Mouse (Mus musculus) heart, embryonic 15.5 days (tissue): ENCODE measurements around the gene Ipcef1. TPM values are rescaled to one million over a fixed set of nuclear protein-coding genes. Genes with fewer than 3 reads are reported as not detected.
"Not testable (repeated sequence)": the region's sequence is repeated elsewhere in the genome, so short reads cannot be mapped to it uniquely, and the experiment has no call there.

Source experiments
- ATAC-seq: fragments of 200-750 bp; cut with Nextera tagmentation; replicated peaks from 2 replicates; pipeline ENCODE4 v1.8.0; 2017; ENCODE audit warnings: low read depth, moderate TSS enrichment; ENCODE audit not compliant: insufficient number of reproducible peaks, insufficient read depth, low FRiP score
- H3K27ac ChIP-seq: fragments of 300-500 bp; sonication (generic); 2 replicates; pipeline ENCODE4 v1.5.1; 2015; ENCODE audit warnings: mild to moderate bottlenecking, inconsistent platforms
- H3K27me3 ChIP-seq: fragments of 300-500 bp; sonication (generic); 2 replicates; pipeline ENCODE4 v1.6.1; 2015; ENCODE audit warnings: inconsistent platforms
- H3K36me3 ChIP-seq: fragments of 300-500 bp; sonication (generic); 2 replicates; pipeline ENCODE4 v1.6.1; 2015; ENCODE audit warnings: mild to moderate bottlenecking, inconsistent platforms
- H3K4me1 ChIP-seq: fragments of 300-500 bp; sonication (generic); replicated peaks from 2 replicates; pipeline ENCODE4 v1.6.1; 2015; ENCODE audit warnings: inconsistent platforms
- H3K4me2 ChIP-seq: fragments of 300-500 bp; sonication (generic); 2 replicates; pipeline ENCODE4 v1.6.1; 2015; ENCODE audit warnings: inconsistent platforms, mild to moderate bottlenecking, moderate library complexity
- H3K4me3 ChIP-seq: fragments of 300-500 bp; sonication (generic); 2 replicates; pipeline ENCODE4 v1.5.1; 2015; ENCODE audit warnings: mild to moderate bottlenecking, inconsistent platforms
- H3K9ac ChIP-seq: fragments of 300-500 bp; sonication (generic); 2 replicates; pipeline ENCODE4 v1.6.1; 2015; ENCODE audit warnings: mild to moderate bottlenecking, inconsistent platforms
- H3K9me3 ChIP-seq: fragments of 300-500 bp; sonication (generic); replicated peaks from 2 replicates; pipeline ENCODE4 v1.6.1; 2016; ENCODE audit warnings: inconsistent platforms
- WGBS: fragments of 180-500 bp; shearing (Covaris S2); methylation state at CpG from one replicate; pipeline ENCODE4 v1.1.7; 2015; ENCODE audit warnings: mixed read lengths; 5-methylcytosine and 5-hydroxymethylcytosine counted together
- polyA plus RNA-seq: library from polyadenylated mRNA; unstranded; fragments of >200 nt; fragmentation: Nextera tagmentation; extraction: Ambion mirVana; gene quantifications from 2 replicates; pipeline ENCODE4 v1.2.1, GENCODE M21; 2015

Ipcef1 gene
- polyA plus RNA-seq, 1 experiment from 2014 or later = 0.25 TPM

GRCm38 (mm10) chr10:6915991-6916390, 136.3 kb downstream of the Ipcef1 start:
- Histone ChIP-seq H3K36me3 (no peaks in the 10 kb centered on the region), H3K4me3 (no peak overlapping the region), H3K4me1 (no peaks in the 10 kb centered on the region), H3K9ac (no peak overlapping the region), H3K4me2 (no peak overlapping the region), H3K27me3 (no peaks in the 10 kb centered on the region), H3K9me3 (no peaks in the 10 kb centered on the region), H3K27ac (no peak overlapping the region)
- ATAC-seq = no peak
- 52% methylated on average over 1 of the region's 1 CpGs for WGBS

GRCm38 (mm10) chr10:6909763-6910162, 142.5 kb downstream of the Ipcef1 start:
- Histone ChIP-seq H3K9ac (no peak overlapping the region), H3K4me1 (no peaks in the 10 kb centered on the region), H3K9me3 (no peaks in the 10 kb centered on the region), H3K4me3 (no peak overlapping the region), H3K27ac (no peak overlapping the region), H3K27me3 (no peaks in the 10 kb centered on the region), H3K4me2 (no peak overlapping the region), H3K36me3 (no peaks in the 10 kb centered on the region)
- ATAC-seq = no peak
- WGBS = 34% methylated on average over 2 of the region's 2 CpGs

- no peak for ATAC-seq
- 77% methylated on average over 3 of the region's 3 CpGs for WGBS
- no peak overlapping the region for H3K9ac ChIP-seq
Observed at GRCm38 (mm10) chr10:6901819-6902393, 150.4 kb downstream of the Ipcef1 start.

GRCm38 (mm10) chr10:6900126-6900525, 152.2 kb downstream of the Ipcef1 start:
- no peaks in the 10 kb centered on the region for H3K4me1 ChIP-seq
- H3K9ac ChIP-seq = no peak overlapping the region
- WGBS = 87% methylated on average over 4 of the region's 4 CpGs
- no peaks in the 10 kb centered on the region for H3K9me3 ChIP-seq
- no peak overlapping the region for H3K27ac ChIP-seq
- no peaks in the 10 kb centered on the region for H3K27me3 ChIP-seq
- no peaks in the 10 kb centered on the region for H3K36me3 ChIP-seq
- no peak overlapping the region for H3K4me3 ChIP-seq
- H3K4me2 ChIP-seq = no peak overlapping the region
- ATAC-seq = no peak

More at GRCm38 (mm10) chr10:6901819-6902393, 150.4 kb downstream of the Ipcef1 start:
- Histone ChIP-seq H3K27me3 (no peaks in the 10 kb centered on the region), H3K36me3 (no peaks in the 10 kb centered on the region), H3K4me3 (no peak overlapping the region), H3K9me3 (no peaks in the 10 kb centered on the region), H3K4me2 (no peak overlapping the region), H3K4me1 (no peaks in the 10 kb centered on the region), H3K27ac (no peak overlapping the region)

- no peak overlapping the region for H3K4me2 ChIP-seq
- no peak overlapping the region for H3K4me3 ChIP-seq
- no peaks in the 10 kb centered on the region for H3K4me1 ChIP-seq
- no peak overlapping the region for H3K27ac ChIP-seq
- H3K9me3 ChIP-seq = no peaks in the 10 kb centered on the region
- H3K36me3 ChIP-seq = no peaks in the 10 kb centered on the region
- ATAC-seq = no peak
- whole genome bisulfite sequencing = 70% methylated on average over 3 of the region's 3 CpGs
- H3K27me3 ChIP-seq = no peaks in the 10 kb centered on the region
- H3K9ac ChIP-seq = no peak overlapping the region
Observed at GRCm38 (mm10) chr10:6896659-6897303, 155.5 kb downstream of the Ipcef1 start.

- ATAC-seq = no peak
- Histone ChIP-seq H3K9me3 (no peaks in the 10 kb centered on the region), H3K27me3 (no peaks in the 10 kb centered on the region), H3K4me1 (no peaks in the 10 kb centered on the region), H3K36me3 (no peaks in the 10 kb centered on the region), H3K4me3 (no peak overlapping the region), H3K9ac (no peak overlapping the region), H3K4me2 (no peak overlapping the region), H3K27ac (no peak overlapping the region)
- WGBS = 62% methylated on average over 3 of the region's 3 CpGs
Observed at GRCm38 (mm10) chr10:6895796-6896195, 156.5 kb downstream of the Ipcef1 start.

- H3K36me3 ChIP-seq = no peaks in the 10 kb centered on the region
- H3K27ac ChIP-seq = no peak overlapping the region
- H3K4me2 ChIP-seq = no peak overlapping the region
- WGBS = 54% methylated on average over 5 of the region's 5 CpGs
- no peak overlapping the region for H3K9ac ChIP-seq
- no peak overlapping the region for H3K4me3 ChIP-seq
- no peaks in the 10 kb centered on the region for H3K27me3 ChIP-seq
- H3K9me3 ChIP-seq = no peaks in the 10 kb centered on the region
- H3K4me1 ChIP-seq = no peaks in the 10 kb centered on the region
- ATAC-seq = no peak
Observed at GRCm38 (mm10) chr10:6890348-6891009, 161.8 kb downstream of the Ipcef1 start.

- ATAC-seq = no peak
- no peak overlapping the region for H3K9ac ChIP-seq
- H3K27me3 ChIP-seq = no peaks in the 10 kb centered on the region
- H3K4me1 ChIP-seq = no peaks in the 10 kb centered on the region
- H3K9me3 ChIP-seq = no peaks in the 10 kb centered on the region
- no peak overlapping the region for H3K27ac ChIP-seq
- 55% methylated on average over 5 of the region's 5 CpGs for WGBS
- H3K4me2 ChIP-seq = no peak overlapping the region
- H3K36me3 ChIP-seq = no peaks in the 10 kb centered on the region
- no peak overlapping the region for H3K4me3 ChIP-seq
Observed at GRCm38 (mm10) chr10:6889640-6890245, 162.5 kb downstream of the Ipcef1 start.

GRCm38 (mm10) chr10:6885460-6885859, 166.8 kb downstream of the Ipcef1 start:
- H3K9me3 ChIP-seq = no peaks in the 10 kb centered on the region
- no peaks in the 10 kb centered on the region for H3K36me3 ChIP-seq
- WGBS = 0% methylated on average over 1 of the region's 1 CpGs
- H3K4me2 ChIP-seq = no peak overlapping the region
- no peak for ATAC-seq
- no peak overlapping the region for H3K27ac ChIP-seq
- no peak overlapping the region for H3K4me3 ChIP-seq
- no peak overlapping the region for H3K9ac ChIP-seq
- no peaks in the 10 kb centered on the region for H3K4me1 ChIP-seq
- H3K27me3 ChIP-seq = no peaks in the 10 kb centered on the region

GRCm38 (mm10) chr10:6882041-6882440, 170.2 kb downstream of the Ipcef1 start:
- H3K9me3 ChIP-seq, ATAC-seq, H3K4me3 ChIP-seq, H3K9ac ChIP-seq, H3K4me1 ChIP-seq, H3K36me3 ChIP-seq, H3K4me2 ChIP-seq, H3K27ac ChIP-seq, H3K27me3 ChIP-seq: not testable (repeated sequence)
- WGBS = 75% methylated on average over 1 of the region's 1 CpGs

GRCm38 (mm10) chr10:6878276-6878881, 173.9 kb downstream of the Ipcef1 start:
- 90% methylated on average over 2 of the region's 2 CpGs for WGBS
- no peaks in the 10 kb centered on the region for H3K27me3 ChIP-seq

More at GRCm38 (mm10) chr10:6878276-6878881, 173.9 kb downstream of the Ipcef1 start:
- ATAC-seq = no peak
- no peaks in the 10 kb centered on the region for H3K4me1 ChIP-seq
- H3K36me3 ChIP-seq = no peaks in the 10 kb centered on the region
- H3K4me3 ChIP-seq = no peak overlapping the region
- no peak overlapping the region for H3K4me2 ChIP-seq
- no peak overlapping the region for H3K27ac ChIP-seq
- H3K9me3 ChIP-seq = no peaks in the 10 kb centered on the region
- no peak overlapping the region for H3K9ac ChIP-seq
